Mouse (Mus musculus) embryonic facial prominence, embryonic 14.5 days (tissue): ENCODE measurements around the gene Miga1. TPM values are rescaled to one million over a fixed set of nuclear protein-coding genes. Genes with fewer than 3 reads are reported as not detected.
"Not testable (repeated sequence)": the region's sequence is repeated elsewhere in the genome, so short reads cannot be mapped to it uniquely, and the experiment has no call there.

Source experiments
- ATAC-seq: fragments of 200-750 bp; cut with Nextera tagmentation; 2 replicates; pipeline ENCODE4 v1.8.0; 2017; ENCODE audit warnings: low read depth, moderate number of reproducible peaks, moderate TSS enrichment
- DNase-seq: peaks from one replicate; pipeline ENCODE4 v3.0.0-alpha.2; 2015; ENCODE audit warnings: low spot score
- H3K27ac ChIP-seq: fragments of 300-500 bp; sonication (generic); replicated peaks from 2 replicates; pipeline ENCODE4 v1.5.1; 2014; ENCODE audit warnings: low read depth, mild to moderate bottlenecking, low read length, moderate library complexity
- H3K27me3 ChIP-seq: fragments of 300-500 bp; sonication (generic); replicated peaks from 2 replicates; pipeline ENCODE4 v1.6.1; 2014; ENCODE audit warnings: low read length; ENCODE audit not compliant: control insufficient read depth, insufficient read depth
- H3K36me3 ChIP-seq: fragments of 300-500 bp; sonication (generic); 2 replicates; pipeline ENCODE4 v1.6.1; 2014; ENCODE audit warnings: low read length, mixed read lengths; ENCODE audit not compliant: control insufficient read depth, insufficient read depth
- H3K4me1 ChIP-seq: fragments of 300-500 bp; sonication (generic); 2 replicates; pipeline ENCODE4 v1.6.1; 2014; ENCODE audit warnings: antibody characterized with exemption, low read length; ENCODE audit not compliant: control insufficient read depth, insufficient read depth
- H3K4me2 ChIP-seq: fragments of 300-500 bp; sonication (generic); 2 replicates; pipeline ENCODE4 v1.6.1; 2014; ENCODE audit warnings: low read depth, mild to moderate bottlenecking, low read length, moderate library complexity, mixed read lengths
- H3K4me3 ChIP-seq: fragments of 300-500 bp; sonication (generic); 2 replicates; pipeline ENCODE4 v1.5.1; 2014; ENCODE audit warnings: low read depth, mild to moderate bottlenecking, low read length
- H3K9ac ChIP-seq: fragments of 300-500 bp; sonication (generic); 2 replicates; pipeline ENCODE4 v1.6.1; 2014; ENCODE audit warnings: low read depth, mild to moderate bottlenecking, low read length, moderate library complexity, mixed read lengths
- H3K9me3 ChIP-seq: fragments of 300-500 bp; sonication (generic); 2 replicates; pipeline ENCODE4 v1.6.1; 2016; ENCODE audit warnings: low read length; ENCODE audit not compliant: control insufficient read depth
- WGBS: fragments of 180-500 bp; shearing (Covaris S2); extraction: QIAGEN DNeasy Blood & Tissue Kit; methylation state at CpG from one replicate; pipeline ENCODE4 v1.1.7; 2014; 5-methylcytosine and 5-hydroxymethylcytosine counted together
- polyA plus RNA-seq: library from polyadenylated mRNA; unstranded; fragments of >200 nt; fragmentation: Nextera tagmentation; extraction: Ambion mirVana; gene quantifications from 2 replicates; pipeline ENCODE4 v1.2.1, GENCODE M21; 2014

Miga1 gene
- polyA plus RNA-seq, 1 experiment from 2014 or later, result 17.3 TPM

GRCm38 (mm10) chr3:152260362-152260761, 79.8 kb downstream of the Miga1 start:
- DNase-seq, result no peak
- Histone ChIP-seq H3K36me3 (no peaks in the 10 kb centered on the region), H3K9ac (no peak overlapping the region), H3K4me2 (no peak overlapping the region), H3K4me1 (no peaks in the 10 kb centered on the region; the same call in 1 of the 2 replicates), H3K9me3 (no peaks in the 10 kb centered on the region), H3K27me3 (peaks cover 17% of the 10 kb centered on the region), H3K27ac (no peak overlapping the region), H3K4me3 (no peak overlapping the region)
- ATAC-seq, result no peak
- WGBS, result 89% methylated on average over 1 of the region's 1 CpGs

- H3K4me2 ChIP-seq, H3K4me1 ChIP-seq, H3K9me3 ChIP-seq, H3K36me3 ChIP-seq, H3K4me3 ChIP-seq, H3K27me3 ChIP-seq, H3K27ac ChIP-seq, H3K9ac ChIP-seq: not testable (repeated sequence)
- 34% methylated on average over 7 of the region's 9 CpGs for WGBS
- DNase-seq (peak; percentile 79), ATAC-seq (peak; percentile 55; the same call in 1 of the 2 replicates)
These were observed 80.8 kb downstream of the Miga1 start for GRCm38 (mm10) chr3:152259409-152259808.

GRCm38 (mm10) chr3:152257528-152257927, 82.7 kb downstream of the Miga1 start:
- Histone ChIP-seq H3K27ac (no peak overlapping the region), H3K9ac (no peak overlapping the region), H3K27me3 (no peaks in the 10 kb centered on the region), H3K9me3 (0 out of 2 replicates have a peak, but pooled peaks cover 5% of the 10 kb centered on the region), H3K4me1 (no peaks in the 10 kb centered on the region; the same call in 1 of the 2 replicates), H3K4me3 (no peak overlapping the region), H3K4me2 (no peak overlapping the region), H3K36me3 (no peaks in the 10 kb centered on the region)
- no peak for ATAC-seq
- DNase-seq, result no peak
- 89% methylated on average over 3 of the region's 3 CpGs for WGBS

GRCm38 (mm10) chr3:152250487-152250886, 89.7 kb downstream of the Miga1 start:
- no peak overlapping the region for H3K27ac ChIP-seq
- H3K9me3 ChIP-seq, result 0 out of 2 replicates have a peak, but pooled peaks cover 5% of the 10 kb centered on the region
- H3K4me2 ChIP-seq, result no peak overlapping the region
- no peak overlapping the region for H3K4me3 ChIP-seq
- no peak for DNase-seq
- no peaks in the 10 kb centered on the region for H3K27me3 ChIP-seq
- ATAC-seq, result no peak
- H3K9ac ChIP-seq, result no peak overlapping the region
- 81% methylated on average over 1 of the region's 1 CpGs for WGBS
- 0 out of 2 replicates have a peak, but pooled peaks cover 3% of the 10 kb centered on the region for H3K36me3 ChIP-seq
- H3K4me1 ChIP-seq, result no peaks in the 10 kb centered on the region

- Histone ChIP-seq H3K9ac (no peak overlapping the region), H3K27me3 (no peaks in the 10 kb centered on the region), H3K4me2 (no peak overlapping the region), H3K27ac (no peak overlapping the region), H3K9me3 (no peaks in the 10 kb centered on the region), H3K4me3 (no peak overlapping the region), H3K4me1 (no peaks in the 10 kb centered on the region), H3K36me3 (0 out of 2 replicates have a peak, but pooled peaks cover 3% of the 10 kb centered on the region)
- DNase-seq, result no peak
- WGBS, result 86% methylated on average over 12 of the region's 12 CpGs
- no peak for ATAC-seq
These were observed 92.5 kb downstream of the Miga1 start for GRCm38 (mm10) chr3:152247708-152248107.

- no peak overlapping the region for H3K4me2 ChIP-seq
- 74% methylated on average over 5 of the region's 5 CpGs for WGBS
- H3K4me3 ChIP-seq, result no peak overlapping the region
- H3K9ac ChIP-seq, result no peak overlapping the region
- H3K9me3 ChIP-seq, result no peaks in the 10 kb centered on the region
- H3K27ac ChIP-seq, result no peak overlapping the region
- ATAC-seq, result no peak
- H3K4me1 ChIP-seq, result no peaks in the 10 kb centered on the region
- 0 out of 2 replicates have a peak, but pooled peaks cover 5% of the 10 kb centered on the region for H3K36me3 ChIP-seq
- DNase-seq, result peak; percentile 31
- H3K27me3 ChIP-seq, result no peaks in the 10 kb centered on the region
These were observed 94.8 kb downstream of the Miga1 start for GRCm38 (mm10) chr3:152245273-152245910.

GRCm38 (mm10) chr3:152243304-152243703, 96.9 kb downstream of the Miga1 start:
- ATAC-seq (no peak), DNase-seq (no peak)
- Histone ChIP-seq H3K27me3 (no peaks in the 10 kb centered on the region), H3K4me2 (no peak overlapping the region), H3K4me1 (no peaks in the 10 kb centered on the region), H3K4me3 (no peak overlapping the region), H3K9ac (no peak overlapping the region), H3K36me3 (peaks cover 23% of the 10 kb centered on the region), H3K9me3 (no peaks in the 10 kb centered on the region), H3K27ac (no peak overlapping the region)
- WGBS, result 74% methylated on average over 4 of the region's 4 CpGs

GRCm38 (mm10) chr3:152241098-152241497, 99.1 kb downstream of the Miga1 start:
- ATAC-seq, result no peak
- Histone ChIP-seq H3K27ac (no peak overlapping the region), H3K4me2 (no peak overlapping the region), H3K9ac (no peak overlapping the region), H3K4me3 (no peak overlapping the region), H3K36me3 (peaks cover 32% of the 10 kb centered on the region), H3K27me3 (no peaks in the 10 kb centered on the region), H3K4me1 (no peaks in the 10 kb centered on the region), H3K9me3 (no peaks in the 10 kb centered on the region)
- 79% methylated on average over 3 of the region's 3 CpGs for WGBS
- DNase-seq, result no peak

GRCm38 (mm10) chr3:152239592-152239991, 100.6 kb downstream of the Miga1 start:
- ATAC-seq (no peak), DNase-seq (no peak)
- Histone ChIP-seq H3K4me1 (no peaks in the 10 kb centered on the region), H3K27me3 (no peaks in the 10 kb centered on the region), H3K4me2 (no peak overlapping the region), H3K36me3 (peaks cover 43% of the 10 kb centered on the region), H3K9ac (no peak overlapping the region), H3K4me3 (no peak overlapping the region), H3K27ac (no peak overlapping the region), H3K9me3 (no peaks in the 10 kb centered on the region)
- WGBS, result 91% methylated on average over 1 of the region's 1 CpGs
